Mouse (Mus musculus): ENCODE measurements around the gene Nf1. TPM values are rescaled to one million over a fixed set of nuclear protein-coding genes. Genes with fewer than 3 reads are reported as not detected.

Gene Nf1
- polyA plus RNA-seq, 1 experiment: 8.0 TPM

GRCm38 (mm10) chr11:79535554-79535953, 196.1 kb downstream of the Nf1 start:
- no peak overlapping the region for H3ac ChIP-seq (ENCODE audit: control insufficient read depth, insufficient read length, low read depth)
- H3K79me2 ChIP-seq (ENCODE audit: control insufficient read depth, insufficient read depth): peaks cover 7% of the 10 kb centered on the region
- no peaks in the 10 kb centered on the region for H3K27me3 ChIP-seq (ENCODE audit: control insufficient read depth, insufficient read depth, insufficient read length)
- no peak overlapping the region for H3K4me3 ChIP-seq (ENCODE audit: insufficient read depth, poor library complexity, severe bottlenecking)
- TF ChIP-seq FOSL1 (IDR thresholded peaks at IDR 0.05; ENCODE audit: insufficient read depth, low read length, poor library complexity, severe bottlenecking) (no peak), MYOD1 (IDR thresholded peaks at IDR 0.05; ENCODE audit: control insufficient read depth, insufficient read length, low read depth) (no peak), CEBPB (IDR thresholded peaks at IDR 0.05; ENCODE audit: low read depth) (no peak), MYOG (IDR thresholded peaks at IDR 0.05; ENCODE audit: control insufficient read depth, extremely low read depth, insufficient read length) (no peak), USF1 (IDR thresholded peaks at IDR 0.05; ENCODE audit: low read depth) (no peak), MAX (IDR thresholded peaks at IDR 0.05) (no peak), CTCF (IDR thresholded peaks at IDR 0.05; ENCODE audit: control insufficient read depth, insufficient read depth, insufficient read length) (no peak)
- H3K79me3 ChIP-seq (ENCODE audit: low read depth): no peaks in the 10 kb centered on the region
- peaks cover 26% of the 10 kb centered on the region for H3K36me3 ChIP-seq (ENCODE audit: control insufficient read depth, insufficient read depth)

DNA sequence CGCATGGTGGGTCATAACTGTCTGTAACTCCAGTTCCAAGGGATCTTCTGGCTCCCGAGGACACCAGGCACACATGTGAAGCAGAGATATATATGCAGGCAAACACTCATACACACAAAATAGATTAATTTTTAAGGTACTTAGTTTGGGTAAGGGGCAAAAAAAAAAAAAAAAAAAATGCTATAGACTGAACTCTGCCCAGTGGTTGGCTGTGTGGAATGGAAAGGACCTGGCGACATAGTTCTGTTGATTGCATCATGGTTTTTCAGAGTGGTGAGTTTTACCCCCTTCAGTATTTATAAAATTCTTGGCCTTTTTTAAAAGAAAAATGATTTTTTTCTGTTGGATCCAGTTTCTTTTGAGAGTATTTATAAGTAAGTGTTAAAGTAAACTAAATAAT, 196.8 kb downstream of the Nf1 start:
- TF ChIP-seq MYOG (IDR thresholded peaks at IDR 0.05; ENCODE audit: control insufficient read depth, extremely low read depth, insufficient read length): no peak
- no peak for TF ChIP-seq MYOD1 (IDR thresholded peaks at IDR 0.05; ENCODE audit: control insufficient read depth, insufficient read length, low read depth)
- no peak for TF ChIP-seq USF1 (IDR thresholded peaks at IDR 0.05; ENCODE audit: low read depth)
- TF ChIP-seq CEBPB (IDR thresholded peaks at IDR 0.05; ENCODE audit: low read depth): no peak
- TF ChIP-seq CTCF (IDR thresholded peaks at IDR 0.05; ENCODE audit: control insufficient read depth, insufficient read depth, insufficient read length): no peak
- no peak for TF ChIP-seq MAX (IDR thresholded peaks at IDR 0.05)
- TF ChIP-seq FOSL1 (IDR thresholded peaks at IDR 0.05; ENCODE audit: insufficient read depth, low read length, poor library complexity, severe bottlenecking): no peak
- H3K36me3 ChIP-seq (ENCODE audit: control insufficient read depth, insufficient read depth): peaks cover 26% of the 10 kb centered on the region

GRCm38 (mm10) chr11:79552622-79553021, 213.1 kb downstream of the Nf1 start:
- Histone ChIP-seq H3K27me3 (ENCODE audit: control insufficient read depth, insufficient read depth, insufficient read length) (no peaks in the 10 kb centered on the region), H3K79me2 (ENCODE audit: control insufficient read depth, insufficient read depth) (no peaks in the 10 kb centered on the region), H3K79me3 (ENCODE audit: low read depth) (no peaks in the 10 kb centered on the region), H3K4me3 (ENCODE audit: insufficient read depth, poor library complexity, severe bottlenecking) (no peak overlapping the region), H3K36me3 (ENCODE audit: control insufficient read depth, insufficient read depth) (peaks cover 88% of the 10 kb centered on the region), H3ac (ENCODE audit: control insufficient read depth, insufficient read length, low read depth) (no peak overlapping the region)
- TF ChIP-seq MYOG (IDR thresholded peaks at IDR 0.05; ENCODE audit: control insufficient read depth, extremely low read depth, insufficient read length) (no peak), MYOD1 (IDR thresholded peaks at IDR 0.05; ENCODE audit: control insufficient read depth, insufficient read length, low read depth) (no peak), CTCF (IDR thresholded peaks at IDR 0.05; ENCODE audit: control insufficient read depth, insufficient read depth, insufficient read length) (no peak), USF1 (IDR thresholded peaks at IDR 0.05; ENCODE audit: low read depth) (no peak), FOSL1 (IDR thresholded peaks at IDR 0.05; ENCODE audit: insufficient read depth, low read length, poor library complexity, severe bottlenecking) (no peak), CEBPB (IDR thresholded peaks at IDR 0.05; ENCODE audit: low read depth) (no peak), MAX (IDR thresholded peaks at IDR 0.05) (no peak)

More for the DNA sequence above, 196.8 kb downstream of the Nf1 start:
- Histone ChIP-seq H3K79me2 (ENCODE audit: control insufficient read depth, insufficient read depth) (peaks cover 7% of the 10 kb centered on the region), H3K4me3 (ENCODE audit: insufficient read depth, poor library complexity, severe bottlenecking) (no peak overlapping the region), H3ac (ENCODE audit: control insufficient read depth, insufficient read length, low read depth) (no peak overlapping the region), H3K79me3 (ENCODE audit: low read depth) (no peaks in the 10 kb centered on the region), H3K27me3 (ENCODE audit: control insufficient read depth, insufficient read depth, insufficient read length) (no peaks in the 10 kb centered on the region)

- Histone ChIP-seq H3K4me3 (ENCODE audit: insufficient read depth, poor library complexity, severe bottlenecking) (no peak overlapping the region), H3K36me3 (ENCODE audit: control insufficient read depth, insufficient read depth) (peaks cover 60% of the 10 kb centered on the region), H3ac (ENCODE audit: control insufficient read depth, insufficient read length, low read depth) (no peak overlapping the region), H3K79me3 (ENCODE audit: low read depth) (no peaks in the 10 kb centered on the region), H3K79me2 (ENCODE audit: control insufficient read depth, insufficient read depth) (no peaks in the 10 kb centered on the region), H3K27me3 (ENCODE audit: control insufficient read depth, insufficient read depth, insufficient read length) (no peaks in the 10 kb centered on the region)
- TF ChIP-seq MYOG (IDR thresholded peaks at IDR 0.05; ENCODE audit: control insufficient read depth, extremely low read depth, insufficient read length): no peak
- no peak for TF ChIP-seq CEBPB (IDR thresholded peaks at IDR 0.05; ENCODE audit: low read depth)
- TF ChIP-seq USF1 (IDR thresholded peaks at IDR 0.05; ENCODE audit: low read depth): no peak
- TF ChIP-seq MAX (IDR thresholded peaks at IDR 0.05): no peak
- no peak for TF ChIP-seq MYOD1 (IDR thresholded peaks at IDR 0.05; ENCODE audit: control insufficient read depth, insufficient read length, low read depth)
- no peak for TF ChIP-seq FOSL1 (IDR thresholded peaks at IDR 0.05; ENCODE audit: insufficient read depth, low read length, poor library complexity, severe bottlenecking)
- TF ChIP-seq CTCF (IDR thresholded peaks at IDR 0.05; ENCODE audit: control insufficient read depth, insufficient read depth, insufficient read length): no peak
These were observed 221.0 kb downstream of the Nf1 start for GRCm38 (mm10) chr11:79560536-79560935.

- H3ac ChIP-seq (ENCODE audit: control insufficient read depth, insufficient read length, low read depth): no peak overlapping the region
- peaks cover 73% of the 10 kb centered on the region for H3K36me3 ChIP-seq (ENCODE audit: control insufficient read depth, insufficient read depth)
- H3K79me3 ChIP-seq (ENCODE audit: low read depth): no peaks in the 10 kb centered on the region
- no peaks in the 10 kb centered on the region for H3K79me2 ChIP-seq (ENCODE audit: control insufficient read depth, insufficient read depth)
- H3K27me3 ChIP-seq (ENCODE audit: control insufficient read depth, insufficient read depth, insufficient read length): no peaks in the 10 kb centered on the region
- no peak overlapping the region for H3K4me3 ChIP-seq (ENCODE audit: insufficient read depth, poor library complexity, severe bottlenecking)
- TF ChIP-seq CEBPB (IDR thresholded peaks at IDR 0.05; ENCODE audit: low read depth) (no peak), FOSL1 (IDR thresholded peaks at IDR 0.05; ENCODE audit: insufficient read depth, low read length, poor library complexity, severe bottlenecking) (no peak), MYOG (IDR thresholded peaks at IDR 0.05; ENCODE audit: control insufficient read depth, extremely low read depth, insufficient read length) (no peak), MYOD1 (IDR thresholded peaks at IDR 0.05; ENCODE audit: control insufficient read depth, insufficient read length, low read depth) (no peak), CTCF (IDR thresholded peaks at IDR 0.05; ENCODE audit: control insufficient read depth, insufficient read depth, insufficient read length) (no peak), USF1 (IDR thresholded peaks at IDR 0.05; ENCODE audit: low read depth) (no peak), MAX (IDR thresholded peaks at IDR 0.05) (no peak)
These were observed 224.0 kb downstream of the Nf1 start for GRCm38 (mm10) chr11:79563493-79563892.

GRCm38 (mm10) chr11:79566947-79567346, 227.5 kb downstream of the Nf1 start:
- TF ChIP-seq FOSL1 (IDR thresholded peaks at IDR 0.05; ENCODE audit: insufficient read depth, low read length, poor library complexity, severe bottlenecking): no peak
- Histone ChIP-seq H3K27me3 (ENCODE audit: control insufficient read depth, insufficient read depth, insufficient read length) (no peaks in the 10 kb centered on the region), H3K4me3 (ENCODE audit: insufficient read depth, poor library complexity, severe bottlenecking) (no peak overlapping the region), H3K79me2 (ENCODE audit: control insufficient read depth, insufficient read depth) (no peaks in the 10 kb centered on the region), H3K79me3 (ENCODE audit: low read depth) (no peaks in the 10 kb centered on the region), H3ac (ENCODE audit: control insufficient read depth, insufficient read length, low read depth) (no peak overlapping the region), H3K36me3 (ENCODE audit: control insufficient read depth, insufficient read depth) (peaks cover 77% of the 10 kb centered on the region)
